Mouse (Mus musculus) liver, postnatal 0 days (tissue): Measurements from ENCODE around the gene 1700030J22Rik.

Source experiments
- CTCF ChIP-seq: sonication (generic); IDR thresholded peaks from 2 replicates; pipeline ENCODE4 v1.5.1; 2016; ENCODE audit warnings: antibody characterized with exemption, low read depth
- EP300 ChIP-seq: IDR thresholded peaks from 2 replicates; pipeline ENCODE4 v1.6.1; 2016; ENCODE audit warnings: antibody characterized with exemption, low read depth, mild to moderate bottlenecking

DNA sequence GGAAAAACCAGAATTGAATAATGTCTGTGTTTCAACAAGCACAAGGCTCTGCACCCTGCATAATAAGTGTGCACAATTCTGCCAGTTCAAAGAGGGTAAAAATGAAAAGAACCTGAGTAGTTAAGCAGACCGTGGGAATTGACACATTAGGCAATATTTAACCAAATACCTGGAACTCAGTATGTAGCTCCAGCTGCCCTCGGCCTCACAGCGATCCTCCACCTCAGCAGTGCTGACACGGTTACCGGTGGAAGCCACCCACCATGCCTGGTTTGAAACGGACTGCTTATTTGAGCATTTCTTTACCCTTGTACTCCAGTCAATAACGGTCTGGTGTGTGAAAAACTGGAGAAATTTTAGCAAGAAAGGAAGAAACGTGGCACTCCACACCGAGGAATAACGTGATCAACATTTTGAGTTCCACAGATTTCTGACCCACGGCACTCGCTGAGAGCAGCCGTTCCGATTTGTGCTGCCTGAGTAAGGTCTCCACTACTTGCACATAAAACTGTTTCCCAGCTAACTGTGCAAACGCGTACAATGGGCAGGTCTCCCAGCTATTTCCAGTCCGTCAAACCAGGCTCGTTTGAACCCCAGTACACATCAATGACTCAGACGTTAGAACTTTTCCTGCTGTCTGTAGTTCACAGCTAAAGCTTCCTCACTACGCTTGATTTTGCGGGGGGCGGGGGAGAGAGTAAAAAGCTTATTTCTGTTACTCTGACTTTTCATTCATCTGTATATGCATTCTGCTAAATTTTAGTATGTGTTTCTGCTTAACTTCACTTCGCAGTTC is 13.6 kb upstream of the 1700030J22Rik start:
- TF ChIP-seq CTCF (no peak), EP300 (no peak)
